Mouse (Mus musculus) neural tube, embryonic 12.5 days (tissue): ENCODE data around the gene Slc35e3. TPM values are rescaled to one million over a fixed set of nuclear protein-coding genes. Genes with fewer than 3 reads are reported as not detected.

Experiments
- ATAC-seq: fragments of 200-750 bp; cut with Nextera tagmentation; 2 replicates; pipeline ENCODE4 v1.8.0; 2017; ENCODE audit warnings: low read depth, mild to moderate bottlenecking, moderate TSS enrichment, moderate library complexity; ENCODE audit not compliant: low FRiP score
- H3K27ac ChIP-seq: fragments of 300-500 bp; sonication (generic); 2 replicates; pipeline ENCODE4 v1.5.1; 2016
- H3K27me3 ChIP-seq: fragments of 300-500 bp; sonication (generic); replicated peaks from 2 replicates; pipeline ENCODE4 v1.6.1; 2016; ENCODE audit warnings: mild to moderate bottlenecking
- H3K36me3 ChIP-seq: fragments of 300-500 bp; sonication (generic); 2 replicates; pipeline ENCODE4 v1.6.1; 2016; ENCODE audit warnings: mild to moderate bottlenecking
- H3K4me1 ChIP-seq: fragments of 300-500 bp; sonication (generic); 2 replicates; pipeline ENCODE4 v1.6.1; 2016
- H3K4me2 ChIP-seq: fragments of 300-500 bp; sonication (generic); replicated peaks from 2 replicates; pipeline ENCODE4 v1.6.1; 2016; ENCODE audit warnings: mild to moderate bottlenecking
- H3K4me3 ChIP-seq: fragments of 300-500 bp; sonication (generic); 2 replicates; pipeline ENCODE4 v1.5.1; 2016
- H3K9ac ChIP-seq: fragments of 300-500 bp; sonication (generic); 2 replicates; pipeline ENCODE4 v1.6.1; 2016; ENCODE audit warnings: mild to moderate bottlenecking
- H3K9me3 ChIP-seq: fragments of 300-500 bp; sonication (generic); 2 replicates; pipeline ENCODE4 v1.6.1; 2016; ENCODE audit warnings: mild to moderate bottlenecking
- WGBS: fragments of 180-500 bp; shearing (Covaris S2); methylation state at CpG from one replicate; pipeline ENCODE4 v1.1.7; 2016; 5-methylcytosine and 5-hydroxymethylcytosine counted together
- polyA plus RNA-seq: library from polyadenylated mRNA; unstranded; fragments of >200 nt; fragmentation: Nextera tagmentation; extraction: Ambion mirVana; gene quantifications from 2 replicates; pipeline ENCODE4 v1.2.1, GENCODE M21; 2016

Slc35e3 gene
- polyA plus RNA-seq, 1 experiment from 2014 or later: 36.6 TPM

DNA sequence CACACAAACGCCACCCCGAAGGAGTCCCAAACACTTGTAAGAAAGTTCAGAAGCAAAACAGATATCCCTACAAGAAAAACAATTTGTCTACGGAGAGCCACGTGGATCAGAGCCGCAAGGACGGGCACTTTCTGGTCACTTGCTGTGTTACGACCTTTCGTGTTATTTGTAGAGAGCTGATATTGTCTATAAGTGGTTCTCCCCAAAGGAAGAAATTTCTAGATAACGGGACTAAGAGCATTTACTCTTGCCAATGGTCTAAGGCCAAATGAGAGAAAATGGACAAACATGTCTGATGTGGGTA lies 62.5 kb downstream of the Slc35e3 start:
- ATAC-seq: no peak

More for the DNA sequence above, 62.5 kb downstream of the Slc35e3 start:
- no peaks in the 10 kb centered on the region for H3K9me3 ChIP-seq
- H3K4me3 ChIP-seq: no peak overlapping the region
- H3K27me3 ChIP-seq: no peaks in the 10 kb centered on the region
- 90% methylated on average over 9 of the region's 9 CpGs for WGBS
- peaks cover 6% of the 10 kb centered on the region for H3K36me3 ChIP-seq
- no peak overlapping the region for H3K27ac ChIP-seq
- no peak overlapping the region for H3K4me2 ChIP-seq
- H3K9ac ChIP-seq: no peak overlapping the region
- H3K4me1 ChIP-seq: no peaks in the 10 kb centered on the region

Other genes with a start within 250 kb of the Slc35e3 start
- gene Cpm, start 116.9 kb downstream of the Slc35e3 start, polyA plus RNA-seq: 10.0 and 10.3 TPM in 2 replicates
- gene Mdm2, start 35.6 kb downstream of the Slc35e3 start, polyA plus RNA-seq: 62.9 and 74.4 TPM in 2 replicates
- 63.2 and 67.1 TPM in 2 replicates for gene Nup107, start 46.3 kb upstream of the Slc35e3 start, polyA plus RNA-seq
- gene Rap1b, start 99.7 kb upstream of the Slc35e3 start, polyA plus RNA-seq: 144 and 156 TPM in 2 replicates